Mouse (Mus musculus) liver, adult 2 months (tissue): Measurements from ENCODE around the gene Cox19. TPM values are rescaled to one million over a fixed set of nuclear protein-coding genes. Genes with fewer than 3 reads are reported as not detected.

ENCODE experiments used
- DNase-seq: peaks from one replicate; pipeline ENCODE4 v3.0.0-alpha.2; 2011; ENCODE audit warnings: low read depth, low spot score; ENCODE audit errors: extremely low read depth
- H3K27ac ChIP-seq: fragments of 200-500 bp; replicated peaks from 2 replicates; pipeline ENCODE4 v1.5.1; 2012; ENCODE audit warnings: low read depth, mild to moderate bottlenecking, control low read depth, inconsistent platforms, low read length; ENCODE audit not compliant: insufficient read depth
- H3K27me3 ChIP-seq: fragments of 200-500 bp; 2 replicates; pipeline ENCODE4 v1.6.1; 2012; ENCODE audit warnings: mild to moderate bottlenecking, moderate library complexity, low read length, inconsistent platforms; ENCODE audit not compliant: control insufficient read depth, insufficient read depth
- H3K36me3 ChIP-seq: fragments of 200-500 bp; 2 replicates; pipeline ENCODE4 v1.6.1; 2012; ENCODE audit warnings: low read length, inconsistent platforms; ENCODE audit not compliant: control insufficient read depth, insufficient read depth
- H3K4me1 ChIP-seq: fragments of 200-500 bp; 2 replicates; pipeline ENCODE4 v1.6.1; 2011; ENCODE audit warnings: low read length; ENCODE audit not compliant: control insufficient read depth, insufficient read depth
- H3K4me3 ChIP-seq: fragments of 200-500 bp; 2 replicates; pipeline ENCODE4 v1.5.1; 2011; ENCODE audit warnings: low read depth, mild to moderate bottlenecking, control low read depth, low read length, moderate library complexity; ENCODE audit not compliant: insufficient read depth
- H3K79me2 ChIP-seq: fragments of 200-500 bp; 2 replicates; pipeline ENCODE4 v1.6.1; 2012; ENCODE audit warnings: inconsistent platforms, mild to moderate bottlenecking, low read length, moderate library complexity; ENCODE audit not compliant: control insufficient read depth, insufficient read depth
- H3K9ac ChIP-seq: fragments of 200-500 bp; 2 replicates; pipeline ENCODE4 v1.6.1; 2012; ENCODE audit warnings: low read depth, mild to moderate bottlenecking, control low read depth, inconsistent platforms, low read length
- CTCF ChIP-seq: fragments of 200-500 bp; IDR thresholded peaks from 2 replicates; pipeline ENCODE4 v1.5.1; 2011; ENCODE audit warnings: low read depth, low read length, control low read depth
- POLR2A ChIP-seq: fragments of 200-500 bp; IDR thresholded peaks from 2 replicates; pipeline ENCODE4 v1.6.1; 2011; ENCODE audit warnings: low read length, control low read depth; ENCODE audit not compliant: insufficient read depth; ENCODE audit errors: extremely low read depth
- WGBS: fragments of 180-500 bp; shearing (Covaris S2); methylation state at CpG from one replicate; pipeline ENCODE4 v1.1.7; 2018; 5-methylcytosine and 5-hydroxymethylcytosine counted together
- polyA plus RNA-seq: library from polyadenylated mRNA; depleted of rRNA; stranded (reverse); fragments of >200 nt; gene quantifications from 2 replicates; pipeline ENCODE4 v1.2.3, GENCODE M21; 2012; rRNA removed
- total RNA-seq: library from RNA; depleted of rRNA; stranded (reverse); fragments of >200 nt; gene quantifications from 2 replicates; pipeline ENCODE4 v1.2.3, GENCODE M21; 2014; rRNA removed

Gene Cox19
- total and polyA plus RNA-seq, 2 experiments: 23.6 to 82.4 TPM

GRCm38 (mm10) chr5:139290467-139291259, 60.6 kb downstream of the Cox19 start:
- Histone ChIP-seq H3K36me3 (no peaks in the 10 kb centered on the region), H3K79me2 (no peaks in the 10 kb centered on the region), H3K4me1 (no peaks in the 10 kb centered on the region), H3K27me3 (no peaks in the 10 kb centered on the region), H3K9ac (no peak overlapping the region), H3K4me3 (no peak overlapping the region), H3K27ac (no peak overlapping the region)
- DNase-seq: no peak
- no peak for TF ChIP-seq POLR2A
- no peak for TF ChIP-seq CTCF
- 81% methylated on average over 12 of the region's 12 CpGs for WGBS

DNA sequence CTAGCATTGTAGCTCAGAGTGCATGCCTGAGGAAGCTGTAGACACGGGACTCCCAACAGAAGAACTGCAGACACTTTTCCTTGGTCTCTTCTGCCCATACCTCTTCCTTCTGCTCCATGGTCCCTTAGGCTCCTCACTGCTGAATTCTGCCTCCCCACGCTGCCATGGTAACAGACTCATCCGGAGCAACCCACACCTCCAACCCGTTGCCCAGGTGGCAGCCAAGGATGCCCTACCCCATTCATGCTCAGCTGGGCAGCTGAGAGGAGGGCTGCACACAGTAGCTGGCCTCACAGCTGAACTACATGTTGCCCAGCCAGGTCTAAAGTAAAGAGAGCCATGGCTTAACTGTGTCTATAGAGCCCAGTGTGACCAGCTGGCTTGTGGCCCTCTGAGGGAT, 62.6 kb downstream of the Cox19 start:
- Histone ChIP-seq H3K9ac (no peak overlapping the region), H3K4me1 (no peaks in the 10 kb centered on the region), H3K27ac (no peak overlapping the region), H3K79me2 (no peaks in the 10 kb centered on the region), H3K4me3 (no peak overlapping the region), H3K36me3 (no peaks in the 10 kb centered on the region), H3K27me3 (no peaks in the 10 kb centered on the region)
- DNase-seq: no peak
- 74% methylated on average over 4 of the region's 4 CpGs for WGBS
- TF ChIP-seq CTCF (no peak), POLR2A (no peak)

DNA sequence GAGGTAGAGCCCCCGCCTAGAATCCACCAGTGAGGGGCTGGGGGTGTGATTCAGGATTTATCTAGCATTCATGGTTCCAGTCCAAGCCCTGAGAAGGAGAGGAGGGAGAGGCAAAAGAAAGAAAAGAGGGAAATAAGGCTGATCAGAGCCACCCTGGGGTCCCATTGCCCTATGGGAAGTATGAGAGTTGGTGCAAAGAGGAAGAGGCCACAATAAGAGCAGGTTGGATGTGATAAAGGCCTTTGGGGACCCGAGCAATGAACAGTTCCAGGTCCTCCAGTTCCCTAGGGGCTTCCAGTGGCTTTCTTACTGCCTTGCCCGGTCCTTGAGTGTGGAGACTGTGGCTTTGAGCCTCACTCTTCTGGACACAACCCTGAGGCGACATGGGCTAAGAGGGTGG, 63.4 kb downstream of the Cox19 start:
- no peak overlapping the region for H3K4me3 ChIP-seq
- no peak for DNase-seq
- no peak overlapping the region for H3K27ac ChIP-seq
- no peaks in the 10 kb centered on the region for H3K79me2 ChIP-seq
- H3K4me1 ChIP-seq: no peaks in the 10 kb centered on the region
- no peaks in the 10 kb centered on the region for H3K27me3 ChIP-seq
- H3K36me3 ChIP-seq: no peaks in the 10 kb centered on the region
- H3K9ac ChIP-seq: no peak overlapping the region
- TF ChIP-seq CTCF (no peak), POLR2A (no peak)
- 87% methylated on average over 4 of the region's 4 CpGs for WGBS

DNA sequence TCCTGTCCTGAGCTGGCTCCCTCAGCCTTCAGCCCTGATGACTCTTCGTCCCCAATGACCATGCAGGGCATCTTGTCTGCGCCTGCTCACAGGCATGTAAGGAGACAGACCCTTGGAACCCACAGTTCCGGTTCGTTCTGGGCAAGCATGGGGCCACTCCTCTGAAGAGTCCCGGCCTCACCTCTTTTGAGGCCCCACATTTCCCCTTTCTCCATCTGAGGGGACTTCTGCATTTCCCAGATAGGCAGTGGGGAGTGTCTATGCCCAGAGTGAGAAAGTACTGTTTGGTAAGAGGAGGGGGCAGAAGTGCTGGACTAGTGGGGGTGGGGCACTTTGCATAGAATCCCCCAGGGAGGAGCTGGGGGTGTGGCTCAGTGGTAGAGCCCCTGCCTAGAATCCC, 64.1 kb downstream of the Cox19 start:
- H3K27ac ChIP-seq: peak overlapping the region; percentile 42
- H3K4me1 ChIP-seq: no peaks in the 10 kb centered on the region
- H3K9ac ChIP-seq: no peak overlapping the region
- DNase-seq: peak; percentile 19
- 90% methylated on average over 5 of the region's 5 CpGs for whole genome bisulfite sequencing
- no peaks in the 10 kb centered on the region for H3K79me2 ChIP-seq
- no peaks in the 10 kb centered on the region for H3K27me3 ChIP-seq
- no peak overlapping the region for H3K4me3 ChIP-seq
- TF ChIP-seq CTCF: no peak
- no peak for TF ChIP-seq POLR2A
- no peaks in the 10 kb centered on the region for H3K36me3 ChIP-seq

Other genes with a start within 250 kb of the Cox19 start
- 0.37 and 0.67 TPM in 2 replicates for gene Prkar1b, start 201.4 kb downstream of the Cox19 start, total RNA-seq
- 0.22 and 0.60 TPM in 2 replicates for gene Prkar1b, start 201.4 kb downstream of the Cox19 start, polyA plus RNA-seq
- 2.7 and 3.5 TPM in 2 replicates for gene Dnaaf5, start 201.2 kb downstream of the Cox19 start, total RNA-seq
- 8.1 and 9.0 TPM in 2 replicates for gene Dnaaf5, start 201.2 kb downstream of the Cox19 start, polyA plus RNA-seq
- 15.6 and 15.8 TPM in 2 replicates for gene Sun1, start 150.8 kb downstream of the Cox19 start, total RNA-seq
- 6.7 and 8.8 TPM in 2 replicates for gene Sun1, start 150.8 kb downstream of the Cox19 start, polyA plus RNA-seq
- gene Get4, start 99.1 kb downstream of the Cox19 start, total RNA-seq: 20.9 and 26.5 TPM in 2 replicates
- gene Get4, start 99.1 kb downstream of the Cox19 start, polyA plus RNA-seq: 62.3 and 69.1 TPM in 2 replicates
- gene Adap1, start 25.8 kb downstream of the Cox19 start, total RNA-seq: 1.5 TPM in 2 replicates
- gene Adap1, start 25.8 kb downstream of the Cox19 start, polyA plus RNA-seq: 0.60 and 1.3 TPM in 2 replicates
- not detected in 2 replicates for gene Cyp2w1, start 1.2 kb upstream of the Cox19 start, total RNA-seq
- gene Cyp2w1, start 1.2 kb upstream of the Cox19 start, polyA plus RNA-seq: not detected in 2 replicates
- 36.5 and 57.1 TPM in 2 replicates for gene Gpr146, start 26.3 kb upstream of the Cox19 start, total RNA-seq
- 43.5 and 70.7 TPM in 2 replicates for gene Gpr146, start 26.3 kb upstream of the Cox19 start, polyA plus RNA-seq
- 0.18 and 0.54 TPM in 2 replicates for gene C130050O18Rik, start 53.9 kb upstream of the Cox19 start, total RNA-seq
- gene C130050O18Rik, start 53.9 kb upstream of the Cox19 start, polyA plus RNA-seq: 0.56 and 1.6 TPM in 2 replicates
- gene Gper1, start 71.7 kb upstream of the Cox19 start, total RNA-seq: 0.07 TPM in 1 of 2 replicates, not detected in the other
- 0.02 and 0.05 TPM in 2 replicates for gene Gper1, start 71.7 kb upstream of the Cox19 start, polyA plus RNA-seq
- 1.6 and 2.6 TPM in 2 replicates for gene 3110082I17Rik, start 109.1 kb upstream of the Cox19 start, total RNA-seq
- 2.2 and 7.4 TPM in 2 replicates for gene 3110082I17Rik, start 109.1 kb upstream of the Cox19 start, polyA plus RNA-seq
- 3.9 and 5.2 TPM in 2 replicates for gene Zfand2a, start 133.1 kb upstream of the Cox19 start, total RNA-seq
- 6.4 and 6.5 TPM in 2 replicates for gene Zfand2a, start 133.1 kb upstream of the Cox19 start, polyA plus RNA-seq
- not detected in 2 replicates for gene Uncx, start 192.1 kb upstream of the Cox19 start, total RNA-seq
- gene Uncx, start 192.1 kb upstream of the Cox19 start, polyA plus RNA-seq: not detected in 2 replicates